Mouse (Mus musculus) cerebellum, postnatal 10 days (tissue): ENCODE results near the gene Rps25.
"Not testable (repeated sequence)": the region's sequence is repeated elsewhere in the genome, so short reads cannot be mapped to it uniquely, and the experiment has no call there.

ENCODE experiments used
- DNase-seq, 2 experiments: peaks; one replicate each; pipeline ENCODE4 v3.0.0; 2021; ENCODE audit warnings: mixed read lengths in 2 of 2

Rps25 gene

DNA sequence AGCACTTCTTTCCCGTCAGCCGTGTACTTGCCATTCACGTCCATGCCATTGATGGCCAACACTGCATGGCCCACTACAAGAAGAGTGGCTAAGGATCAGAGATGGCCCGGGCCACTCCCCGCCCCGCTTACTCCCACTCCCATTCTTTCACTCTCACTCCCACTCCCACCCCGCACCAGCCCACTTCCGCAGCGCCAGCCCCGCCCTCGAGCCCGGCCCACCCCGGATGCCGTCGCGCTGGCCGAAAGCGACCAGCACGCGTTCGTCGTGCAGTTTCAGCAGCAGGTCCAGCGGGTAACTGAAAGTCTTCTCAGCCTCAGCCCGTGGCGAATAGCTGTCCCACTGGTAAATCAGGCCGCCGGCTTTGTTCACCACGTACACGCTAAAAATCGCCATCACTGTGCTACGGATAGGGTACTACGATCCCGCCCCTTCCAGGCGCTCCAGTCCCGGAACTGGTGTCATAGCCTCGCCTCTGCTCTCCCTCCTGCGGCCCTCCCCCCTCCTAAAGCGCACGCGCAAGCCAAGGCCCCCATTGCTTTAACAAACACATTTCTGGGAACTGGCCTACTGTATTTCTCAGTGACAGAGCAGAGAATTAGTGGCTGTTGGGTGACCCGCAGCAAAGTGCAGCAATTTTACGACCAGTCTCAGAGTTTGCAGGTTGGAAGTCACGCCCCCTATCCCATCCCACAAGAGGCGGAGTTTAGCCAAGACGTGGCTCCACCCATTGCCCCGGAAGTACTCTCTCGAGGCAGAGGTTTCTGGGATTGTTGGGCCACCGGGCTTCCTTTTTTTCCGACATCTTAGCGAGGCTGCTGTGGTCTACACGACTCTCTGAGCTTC lies at the start of gene Rps25, which contains the start of gene Trappc4:
Rps25 (plus strand) TSS at position 234 of the 846 bp plus-strand sequence.
Trappc4 (minus strand) TSS at position 695 of the 846 bp plus-strand sequence.
- DNase-seq: peak; percentile 96 to 97

DNA sequence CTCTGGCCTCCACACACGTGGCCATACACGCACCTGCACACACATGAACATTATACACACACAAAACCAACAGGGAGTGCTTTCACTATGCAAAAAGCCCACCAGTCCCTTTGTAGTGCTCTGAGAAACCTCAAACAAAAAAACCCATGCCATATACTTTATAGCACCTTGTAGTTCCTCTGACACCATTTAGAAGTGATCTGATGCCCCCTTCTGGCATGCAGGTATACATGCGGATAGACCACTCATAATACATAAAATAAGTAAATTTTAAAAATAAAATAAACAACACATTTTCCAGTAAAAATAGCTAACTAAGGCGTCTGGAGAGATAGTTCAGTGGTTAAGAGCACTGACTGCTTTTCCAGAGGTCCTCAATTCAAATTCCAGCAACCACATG lies 49.7 kb upstream of the Rps25 start:
- peak; percentile 53 to 61 for DNase-seq

DNA sequence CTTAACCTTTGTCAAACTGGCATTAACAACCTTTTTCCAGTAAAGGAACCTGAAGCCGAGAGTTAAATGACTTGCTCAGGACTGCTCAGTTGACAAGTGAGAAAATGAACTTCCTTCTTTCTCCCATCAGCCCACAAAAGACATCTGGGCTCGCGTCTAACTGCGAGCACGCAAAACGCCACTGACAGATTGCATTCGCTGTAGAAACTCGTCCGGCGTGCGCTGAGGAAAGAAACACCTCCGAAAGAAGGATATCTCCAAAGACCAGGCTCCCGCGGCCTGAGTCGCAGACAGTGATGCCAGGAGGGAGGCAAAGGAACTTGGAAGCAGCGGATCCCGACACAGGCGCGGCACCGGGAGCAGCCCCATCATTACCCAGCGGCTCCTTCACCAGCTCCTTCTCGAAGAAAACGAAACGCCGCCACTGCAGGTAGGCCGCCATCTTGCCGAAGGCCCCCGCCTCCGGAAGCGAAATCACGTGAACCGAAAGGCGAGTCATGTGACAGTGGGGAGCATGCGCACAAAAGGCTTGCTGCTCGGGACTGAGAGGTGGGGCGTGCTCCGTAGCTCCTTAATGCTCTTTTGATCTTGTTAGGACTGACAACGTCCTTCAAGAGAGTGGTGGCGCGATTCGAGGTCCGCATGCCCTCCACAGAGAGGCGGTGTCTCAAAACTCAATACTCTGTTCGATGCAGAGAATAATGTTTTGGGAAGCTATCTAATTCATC lies 45.6 kb upstream of the Rps25 start, which contains the start of gene Vps11:
Vps11 (minus strand) TSS at position 481 of the 728 bp plus-strand sequence.
- peak; percentile 98 for DNase-seq

DNA sequence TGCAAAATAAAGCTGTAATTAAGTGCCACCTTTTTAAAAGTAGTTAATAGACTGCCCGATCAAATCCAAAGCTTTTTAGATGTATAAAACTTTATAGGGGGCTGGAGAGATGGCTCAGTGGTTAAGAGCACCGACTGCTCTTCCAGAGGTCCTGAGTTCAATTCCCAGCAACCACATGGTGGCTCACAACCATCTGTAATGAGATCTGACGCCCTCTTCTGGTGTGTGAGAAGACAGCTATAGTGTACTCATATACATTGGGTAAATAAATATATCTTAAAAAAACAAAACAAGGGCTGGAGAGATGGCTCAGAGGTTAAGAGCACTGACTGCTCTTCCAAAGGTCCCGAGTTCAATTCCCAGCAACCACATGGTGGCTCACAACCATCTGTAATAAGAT lies 45.0 kb upstream of the Rps25 start:
- DNase-seq: not testable (repeated sequence)

DNA sequence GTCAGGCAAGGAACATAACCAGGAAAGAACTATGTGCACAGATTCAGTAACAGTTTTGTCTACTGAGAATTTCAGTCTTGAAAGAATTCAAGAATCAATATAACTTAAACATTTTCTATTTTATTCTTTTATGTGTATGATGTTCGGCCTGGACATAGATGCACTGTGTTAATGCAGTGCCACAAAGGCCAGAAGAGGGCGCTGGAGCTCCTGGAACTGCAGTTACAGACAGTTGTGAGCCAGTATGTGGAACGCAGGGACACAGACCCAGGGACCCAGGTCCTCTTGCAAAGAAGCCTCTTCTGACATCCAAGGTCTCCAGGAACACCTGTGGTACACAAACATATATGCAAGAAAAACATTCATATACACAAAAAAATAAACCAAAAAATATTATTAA lies 42.5 kb upstream of the Rps25 start:
- peak; percentile 26 to 33 for DNase-seq

DNA sequence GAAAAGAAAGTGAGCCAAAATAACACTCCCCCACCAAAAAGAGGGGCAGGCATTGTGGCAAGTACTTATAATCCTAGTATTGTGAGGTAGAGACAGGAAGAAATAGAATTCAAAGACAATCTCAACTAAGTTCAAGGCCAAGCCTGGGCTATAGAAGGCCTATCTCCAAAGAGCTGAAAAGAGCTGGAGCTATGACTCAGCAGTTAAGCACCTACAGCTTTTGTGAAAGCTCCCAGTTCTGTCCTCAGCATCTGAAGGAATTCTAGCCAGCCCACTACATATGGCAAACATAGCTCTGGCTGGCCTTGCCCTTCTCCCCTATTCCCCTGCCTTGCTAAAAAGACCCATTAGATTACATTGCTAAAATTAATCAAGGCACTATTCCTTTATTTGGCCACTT lies 33.6 kb upstream of the Rps25 start:
- no peak for DNase-seq

DNA sequence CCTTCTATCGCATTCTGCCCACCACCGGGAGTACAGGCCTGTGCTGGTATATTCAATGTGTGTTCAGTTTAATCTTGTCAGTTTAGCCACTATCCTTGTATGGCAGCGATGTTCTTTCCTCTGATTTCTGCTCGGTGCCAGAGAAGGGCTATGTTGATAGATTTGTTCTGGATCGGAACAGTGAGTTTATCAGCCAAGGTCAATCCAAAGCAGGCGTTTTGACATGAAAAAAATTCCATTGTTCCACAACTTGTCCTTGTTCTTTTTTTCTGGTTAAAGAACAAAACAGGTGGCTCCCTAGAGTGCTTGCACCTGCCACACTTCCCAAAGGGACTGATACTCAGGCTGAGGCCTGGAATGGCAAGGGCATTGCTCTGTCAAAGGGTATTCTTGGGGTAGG lies 30.8 kb upstream of the Rps25 start:
- DNase-seq: no peak

DNA sequence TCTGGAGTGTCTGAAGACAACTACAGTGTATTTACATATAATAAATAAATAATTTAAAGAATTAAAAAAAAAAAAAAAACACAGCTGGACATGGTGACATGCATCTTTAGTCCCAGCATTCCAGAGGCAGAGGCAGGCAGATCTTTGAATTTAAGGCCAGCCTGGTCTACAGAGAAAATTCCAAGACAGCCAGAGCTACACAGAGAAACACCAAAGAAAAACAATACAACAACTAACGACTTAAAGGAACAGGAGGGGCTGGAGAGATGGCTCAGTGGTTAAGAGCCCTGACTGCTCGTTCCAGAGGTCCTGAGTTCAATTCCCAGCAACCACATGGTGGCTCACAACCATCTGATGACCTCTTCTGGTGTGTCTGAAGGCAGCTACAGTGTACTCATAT lies 29.6 kb upstream of the Rps25 start:
- DNase-seq: not testable (repeated sequence)

DNA sequence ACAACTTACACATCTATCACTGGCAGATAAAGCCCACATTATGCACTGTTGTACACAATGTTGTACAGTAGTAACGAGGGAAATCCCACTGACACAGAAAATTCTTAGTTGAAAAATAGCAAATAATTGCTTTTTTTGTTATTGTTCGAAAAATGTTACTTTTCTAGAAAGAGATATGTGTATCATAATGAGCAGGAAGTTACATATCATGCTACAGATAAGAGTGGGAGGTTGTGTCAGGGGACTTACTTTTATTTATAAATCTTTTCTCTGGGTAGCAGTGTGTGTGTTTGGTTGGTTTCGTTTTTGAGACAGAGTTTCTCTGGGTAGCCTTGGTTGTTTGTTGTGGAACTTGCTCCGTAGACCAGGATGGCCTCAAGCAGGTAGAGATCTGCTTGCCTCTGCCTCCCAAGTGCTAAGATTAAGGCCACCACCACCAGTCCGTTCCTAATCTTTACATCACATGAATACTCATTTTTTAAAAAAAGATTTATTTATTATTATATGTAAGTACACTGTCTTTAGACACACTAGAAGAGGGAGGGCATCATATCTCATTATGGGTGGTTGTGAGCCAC lies 28.7 kb upstream of the Rps25 start:
- DNase-seq: no peak

DNA sequence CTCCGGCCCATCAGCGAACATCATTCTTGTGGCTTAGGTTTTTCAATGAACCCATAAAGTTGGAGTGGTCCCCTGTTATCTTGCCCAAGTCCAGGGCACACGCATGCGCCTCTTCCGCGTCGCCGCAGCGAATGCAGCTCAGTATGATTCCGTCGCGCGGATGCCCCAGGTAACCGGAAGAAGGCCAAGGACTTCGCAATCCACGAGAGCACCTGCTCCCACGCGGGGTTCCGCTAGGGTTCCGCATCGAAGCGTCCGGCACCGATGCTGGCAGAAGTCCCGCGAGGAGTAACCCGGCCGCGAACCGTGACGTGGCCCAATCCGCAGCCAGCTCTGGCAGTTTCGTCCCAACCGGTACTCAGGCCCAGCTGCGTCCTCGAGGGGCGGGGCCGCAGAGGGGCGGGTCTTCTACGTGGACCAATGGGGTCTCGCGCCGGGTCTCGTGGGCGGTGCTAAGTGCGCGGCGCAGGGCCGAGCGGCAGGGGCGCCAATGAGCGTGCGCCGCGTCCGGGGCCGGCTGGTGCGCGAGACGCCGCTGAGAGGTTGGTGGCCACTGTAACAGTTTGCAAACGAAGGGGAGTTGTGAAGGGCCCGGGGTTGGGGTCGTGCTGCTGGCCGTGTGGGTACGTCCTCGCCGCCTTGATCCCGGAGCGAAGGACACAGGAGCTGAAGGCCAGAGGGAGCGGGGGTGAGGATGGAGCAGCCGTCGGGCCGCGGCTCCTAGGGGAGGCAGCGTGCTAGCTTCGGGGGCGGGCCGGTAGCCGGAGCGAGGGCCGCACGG lies 27.7 kb upstream of the Rps25 start, which contains the start of gene Hyou1:
Hyou1 (plus strand) TSS at position 437 of the 781 bp plus-strand sequence.
- DNase-seq: peak; percentile 100

DNA sequence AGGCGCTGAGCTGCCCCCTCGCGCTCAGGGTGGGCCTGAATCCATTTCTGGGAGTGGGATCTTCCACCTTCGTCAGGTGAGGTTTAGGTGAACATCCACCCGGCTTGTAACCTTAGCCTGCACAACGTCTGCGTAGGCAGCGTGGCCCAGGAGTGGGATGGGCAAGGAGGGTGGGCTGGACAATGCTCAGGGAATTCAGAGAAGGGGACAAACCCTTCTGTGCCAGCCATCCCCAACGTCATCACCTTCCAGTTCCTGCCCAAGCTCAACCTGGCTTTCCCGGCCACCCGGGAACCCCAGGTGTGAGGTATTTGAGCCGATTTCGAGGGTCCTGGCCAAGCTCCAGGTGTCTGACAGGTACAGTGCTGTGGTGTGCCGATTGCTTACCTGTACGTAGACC lies 27.1 kb upstream of the Rps25 start:
- peak; percentile 53 to 54 for DNase-seq

DNA sequence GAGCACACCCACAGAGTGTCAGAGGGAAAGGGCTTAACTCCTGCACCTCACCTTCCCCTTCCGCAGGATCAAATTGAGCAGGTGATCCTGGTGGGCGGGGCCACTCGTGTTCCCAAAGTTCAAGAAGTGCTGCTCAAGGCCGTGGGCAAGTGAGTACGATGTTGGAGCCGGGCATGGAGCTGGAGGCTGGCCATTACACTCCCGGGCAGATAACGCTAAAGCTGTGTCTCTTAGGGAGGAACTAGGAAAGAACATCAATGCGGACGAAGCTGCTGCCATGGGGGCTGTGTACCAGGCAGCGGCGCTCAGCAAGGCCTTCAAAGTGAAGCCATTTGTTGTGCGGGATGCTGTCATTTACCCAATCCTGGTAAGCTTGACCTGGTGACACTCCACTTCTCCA lies 22.3 kb upstream of the Rps25 start:
- DNase-seq: no peak

DNA sequence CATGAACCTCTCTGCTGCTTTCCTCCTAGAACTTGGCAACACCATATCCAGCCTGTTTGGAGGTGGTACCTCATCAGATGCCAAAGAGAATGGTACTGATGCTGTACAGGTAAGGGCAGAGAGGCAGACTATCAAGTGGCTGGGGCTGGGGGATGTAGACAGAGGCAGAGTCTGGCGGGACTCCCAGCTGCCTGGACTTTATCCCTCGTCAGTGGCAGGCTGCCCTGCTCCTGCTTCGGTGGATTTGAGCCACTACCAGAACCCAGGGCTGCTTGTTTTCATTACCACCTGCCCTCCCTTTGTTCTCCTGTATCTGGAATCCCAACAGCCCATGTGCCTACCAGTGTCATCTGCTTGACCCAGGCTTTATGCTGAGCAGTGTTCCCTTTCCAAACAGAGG lies 19.7 kb upstream of the Rps25 start:
- no peak for DNase-seq

DNA sequence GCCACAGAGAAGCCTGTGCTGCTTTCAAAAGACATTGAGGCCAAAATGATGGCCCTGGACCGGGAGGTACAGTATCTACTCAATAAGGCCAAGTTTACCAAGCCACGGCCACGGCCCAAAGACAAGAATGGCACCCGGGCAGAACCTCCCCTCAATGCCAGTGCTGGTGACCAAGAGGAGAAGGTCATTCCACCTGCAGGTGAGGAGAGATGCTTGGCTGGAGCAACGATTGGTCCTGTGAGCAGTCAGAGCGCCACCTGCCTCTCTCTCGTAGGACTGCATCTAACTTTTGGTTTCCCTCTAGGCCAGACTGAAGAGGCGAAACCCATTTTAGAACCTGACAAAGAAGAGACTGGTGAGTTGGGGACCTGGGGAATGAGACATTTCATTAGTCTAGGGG lies 17.7 kb upstream of the Rps25 start:
- DNase-seq: peak; percentile 76 to 78

DNA sequence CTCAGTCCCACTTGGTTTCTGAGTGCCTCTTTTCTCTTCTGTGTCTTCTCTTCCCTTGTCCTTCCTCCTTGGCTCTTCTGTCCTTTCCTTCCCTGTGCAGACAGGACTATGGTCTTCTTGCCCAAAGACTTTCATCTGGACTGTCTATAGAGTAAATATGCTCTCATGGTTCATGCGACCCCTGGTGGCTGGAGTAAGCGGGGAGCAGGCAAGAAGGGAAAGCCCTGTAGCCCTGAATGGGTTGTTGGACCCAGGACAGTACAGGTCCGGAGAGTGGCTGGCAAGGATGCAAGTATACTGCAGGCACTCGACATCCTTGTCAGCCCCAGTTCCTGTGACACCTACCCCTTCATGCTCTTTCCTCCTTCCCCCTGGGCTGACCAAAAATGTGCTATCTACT lies 15.5 kb upstream of the Rps25 start:
- DNase-seq: peak; percentile 89 to 90

DNA sequence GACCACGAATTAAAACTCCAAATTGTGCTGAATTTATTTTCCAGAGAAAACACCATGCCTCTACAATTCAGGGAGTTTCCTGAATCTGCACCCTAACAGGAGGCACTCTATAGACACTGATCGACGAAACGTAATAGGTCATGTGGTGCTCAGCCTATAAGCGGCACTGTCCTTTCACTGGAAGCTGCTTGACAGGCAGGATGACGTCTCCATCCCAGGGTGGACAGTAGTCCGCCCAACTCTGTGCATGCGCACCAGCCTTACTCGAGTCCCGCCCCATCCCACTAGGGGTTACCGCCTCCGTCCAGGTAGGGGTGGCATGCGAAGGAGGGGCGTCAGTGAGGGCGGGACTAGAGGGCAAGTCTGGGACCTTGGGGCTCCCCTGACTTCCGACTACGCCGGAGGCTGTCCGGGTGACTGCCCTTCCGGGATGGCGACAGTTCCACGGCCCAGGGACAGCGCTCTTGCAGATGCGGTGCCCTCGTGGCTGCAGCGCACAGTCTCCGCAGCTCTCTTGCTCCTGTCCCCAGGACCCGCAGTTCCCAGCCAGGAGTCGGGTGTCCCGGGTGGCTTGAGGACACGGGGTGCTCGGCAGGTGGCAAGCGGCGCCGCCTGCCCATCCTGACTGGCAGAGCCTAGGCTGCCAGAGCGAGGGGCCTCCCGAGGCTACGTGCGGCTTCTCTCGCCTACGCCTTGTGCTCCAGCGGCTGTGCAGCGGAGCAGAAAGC lies 10.1 kb upstream of the Rps25 start, which contains the start of gene Slc37a4:
Slc37a4 (plus strand) TSS at position 169 of the 728 bp plus-strand sequence.
- DNase-seq: peak; percentile 96 to 99

DNA sequence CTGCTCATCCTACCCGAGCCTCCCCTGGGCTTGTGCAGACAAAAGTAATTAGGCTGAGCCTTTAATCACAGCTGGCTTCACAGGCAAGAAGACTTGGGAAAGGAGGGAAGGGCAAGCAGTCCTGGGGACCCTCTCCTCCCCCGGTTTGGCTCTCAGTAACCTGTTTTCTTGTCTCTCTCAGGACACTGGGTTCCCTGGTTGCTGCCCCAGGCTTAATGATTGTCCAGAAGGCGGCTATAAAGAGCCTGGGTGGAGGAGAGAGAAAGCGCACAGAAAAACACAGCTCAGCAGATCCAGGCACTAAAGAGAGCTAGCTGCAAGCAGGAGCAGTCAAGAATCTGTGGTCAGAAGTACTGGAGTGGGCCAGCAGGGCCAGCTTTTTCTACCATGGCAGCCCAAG lies 8.9 kb upstream of the Rps25 start:
- DNase-seq: no peak

DNA sequence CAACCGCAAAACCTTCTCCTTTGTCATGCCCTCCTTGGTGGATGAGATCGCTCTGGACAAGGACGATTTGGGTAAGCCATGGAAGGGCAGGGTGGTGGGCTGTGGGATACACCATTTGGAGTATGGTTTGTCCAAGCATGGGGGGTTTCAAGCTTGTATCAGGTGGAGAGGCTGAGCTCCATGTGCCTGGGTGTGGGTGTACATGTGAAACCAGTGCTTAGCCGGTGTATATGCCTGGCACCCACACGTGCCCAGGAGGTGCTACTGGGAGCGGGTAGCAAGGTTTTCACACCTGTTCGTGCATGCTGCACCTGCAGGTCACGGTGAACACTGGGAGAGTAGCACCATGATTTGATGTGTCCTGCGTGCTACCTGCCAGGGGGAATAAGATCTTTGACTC lies 8.4 kb upstream of the Rps25 start:
- no peak for DNase-seq

DNA sequence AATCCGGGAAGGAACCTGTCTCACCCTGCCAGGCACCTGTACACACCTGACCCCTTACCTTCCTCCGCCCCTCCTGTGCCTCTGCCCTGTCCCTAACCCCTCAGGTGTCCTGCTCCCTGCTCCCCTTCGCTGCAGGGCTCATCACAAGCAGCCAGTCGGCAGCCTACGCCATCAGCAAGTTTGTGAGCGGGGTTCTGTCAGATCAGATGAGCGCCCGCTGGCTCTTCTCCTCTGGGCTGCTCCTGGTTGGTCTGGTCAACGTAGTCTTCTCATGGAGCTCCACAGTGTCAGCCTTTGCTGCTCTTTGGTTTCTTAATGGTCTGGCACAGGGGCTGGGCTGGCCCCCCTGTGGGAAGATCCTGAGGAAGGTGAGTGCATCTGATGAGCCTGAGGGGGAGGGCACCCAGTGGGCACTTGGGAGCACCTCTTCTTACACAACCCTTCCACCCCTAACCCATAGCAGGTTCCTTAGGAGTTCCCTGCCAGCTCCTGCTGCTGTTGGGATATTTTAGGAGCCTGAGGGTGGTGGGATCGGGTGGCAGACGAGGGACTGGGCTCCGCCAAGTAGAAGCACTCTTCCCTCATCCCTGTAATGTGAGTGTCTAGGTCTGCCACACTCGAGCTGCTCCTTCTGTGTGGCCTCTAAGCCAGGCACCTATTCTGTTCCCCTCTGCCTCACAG lies 7.7 kb upstream of the Rps25 start:
- no peak for DNase-seq

DNA sequence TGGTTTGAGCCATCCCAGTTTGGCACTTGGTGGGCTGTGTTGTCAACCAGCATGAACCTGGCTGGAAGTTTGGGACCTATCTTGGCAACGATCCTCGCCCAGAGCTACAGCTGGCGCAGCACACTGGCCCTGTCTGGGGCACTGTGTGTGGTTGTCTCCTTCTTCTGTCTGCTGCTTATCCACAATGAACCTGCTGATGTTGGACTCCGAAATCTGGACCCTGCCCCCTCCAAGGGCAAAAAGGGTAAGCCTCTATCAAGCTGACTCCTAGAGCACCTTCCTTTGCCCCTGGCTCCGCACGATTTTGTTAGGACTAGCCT lies 7.2 kb upstream of the Rps25 start:
- DNase-seq: peak; percentile 54 to 60

DNA sequence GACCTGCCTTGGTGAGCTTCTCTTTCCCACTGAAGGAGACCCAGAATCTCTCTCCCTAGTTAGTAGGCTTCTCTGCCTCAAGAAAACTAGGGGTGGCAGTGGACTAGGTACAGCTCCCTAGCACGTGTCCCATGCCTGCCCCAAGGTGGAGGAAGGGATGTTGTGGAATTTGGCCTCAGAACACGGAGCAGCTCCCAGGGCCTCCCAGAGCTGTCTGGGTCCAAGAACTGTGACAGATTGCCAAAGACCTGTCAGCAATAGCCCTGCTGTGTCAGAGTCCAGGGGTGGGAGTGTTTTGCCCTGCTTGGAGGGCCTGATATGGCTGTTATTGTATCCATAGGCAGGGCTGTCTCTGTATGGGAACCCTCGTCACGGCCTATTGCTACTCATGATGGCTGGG lies 5.9 kb upstream of the Rps25 start:
- no peak for DNase-seq
